Mouse (Mus musculus) midbrain, embryonic 11.5 days (tissue): ENCODE results near the gene Rab44. TPM values are rescaled to one million over a fixed set of nuclear protein-coding genes. Genes with fewer than 3 reads are reported as not detected.
"Not testable (repeated sequence)": the region's sequence is repeated elsewhere in the genome, so short reads cannot be mapped to it uniquely, and the experiment has no call there.

Source experiments
- ATAC-seq: fragments of 200-750 bp; cut with Nextera tagmentation; 2 replicates; pipeline ENCODE4 v1.8.0; 2017; ENCODE audit warnings: moderate TSS enrichment, moderate library complexity; ENCODE audit not compliant: low FRiP score
- DNase-seq: peaks from one replicate; pipeline ENCODE4 v3.0.0; 2015; ENCODE audit warnings: low spot score; ENCODE audit errors: missing footprints
- H3K27ac ChIP-seq: fragments of 300-500 bp; sonication (generic); 2 replicates; pipeline ENCODE4 v1.5.1; 2014; ENCODE audit warnings: low read depth, low read length
- H3K27me3 ChIP-seq: fragments of 300-500 bp; sonication (generic); 2 replicates; pipeline ENCODE4 v1.6.1; 2014; ENCODE audit warnings: mild to moderate bottlenecking, low read length, moderate library complexity, mixed read lengths; ENCODE audit not compliant: control insufficient read depth, insufficient read depth
- H3K36me3 ChIP-seq: fragments of 300-500 bp; sonication (generic); 2 replicates; pipeline ENCODE4 v1.6.1; 2014; ENCODE audit warnings: mild to moderate bottlenecking, low read length, moderate library complexity, mixed read lengths; ENCODE audit not compliant: control insufficient read depth, insufficient read depth
- H3K4me1 ChIP-seq: fragments of 300-500 bp; sonication (generic); 2 replicates; pipeline ENCODE4 v1.6.1; 2014; ENCODE audit warnings: low read length; ENCODE audit not compliant: control insufficient read depth, insufficient read depth
- H3K4me2 ChIP-seq: fragments of 300-500 bp; sonication (generic); 2 replicates; pipeline ENCODE4 v1.6.1; 2014; ENCODE audit warnings: mild to moderate bottlenecking, moderate library complexity
- H3K4me3 ChIP-seq: fragments of 300-500 bp; sonication (generic); 2 replicates; pipeline ENCODE4 v1.5.1; 2014; ENCODE audit warnings: low read depth, low read length
- H3K9ac ChIP-seq: fragments of 300-500 bp; sonication (generic); 2 replicates; pipeline ENCODE4 v1.6.1; 2014; ENCODE audit warnings: low read length
- H3K9me3 ChIP-seq: fragments of 300-500 bp; sonication (generic); 2 replicates; pipeline ENCODE4 v1.6.1; 2016; ENCODE audit warnings: low read length; ENCODE audit not compliant: control insufficient read depth
- WGBS: fragments of 180-500 bp; shearing (Covaris S2); extraction: QIAGEN DNeasy Blood & Tissue Kit; methylation state at CpG from one replicate; pipeline ENCODE4 v1.1.7; 2014; 5-methylcytosine and 5-hydroxymethylcytosine counted together
- polyA plus RNA-seq: library from polyadenylated mRNA; unstranded; fragments of >200 nt; fragmentation: Nextera tagmentation; extraction: Ambion mirVana; gene quantifications from 2 replicates; pipeline ENCODE4 v1.2.1, GENCODE M21; 2014

Rab44 gene
- polyA plus RNA-seq, result 0.22 and 0.44 TPM in 2 replicates

DNA sequence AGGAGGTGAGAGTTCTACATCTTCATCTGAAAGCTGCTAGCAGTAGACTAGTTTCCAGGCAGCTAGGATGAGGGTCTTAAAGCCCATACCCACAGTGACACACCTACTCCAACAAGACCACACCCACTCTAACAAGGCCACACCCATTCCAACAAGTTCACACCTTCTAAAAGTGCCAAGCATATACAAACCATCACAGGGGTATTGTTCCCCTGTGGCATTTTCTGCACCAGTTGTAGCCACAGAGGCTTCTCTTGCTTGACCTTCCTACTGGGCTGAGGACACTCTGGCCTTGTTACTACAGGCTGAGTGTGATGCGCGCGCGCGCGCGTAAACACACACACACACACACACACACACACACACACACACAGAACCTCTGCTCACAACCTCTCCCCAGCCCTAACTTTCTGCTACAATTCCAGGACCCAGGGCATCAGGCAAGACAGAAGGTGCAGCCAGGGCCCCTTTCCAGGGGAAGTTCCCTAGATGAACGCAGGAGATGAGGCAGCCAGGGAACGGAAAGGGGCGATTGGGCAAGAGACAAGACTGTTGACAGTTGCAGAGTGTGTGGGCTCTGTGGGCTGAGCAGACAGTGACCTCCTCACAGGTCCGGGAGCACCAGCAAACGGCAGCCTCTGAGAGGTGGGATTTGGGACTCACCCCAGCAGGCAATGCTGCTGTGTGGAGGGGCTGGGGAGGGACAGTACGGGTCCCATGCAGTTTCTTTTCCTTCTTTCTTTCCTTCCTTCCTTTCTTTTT is at the start of gene Rab44:
TSS of gene Rab44 (plus strand) at position 555 of the 762 bp plus-strand sequence.
- Histone ChIP-seq H3K4me2 (no peak within 1 kb of the TSS), H3K27me3 (no peaks in the 10 kb centered on the region), H3K4me3 (no peak within 1 kb of the TSS), H3K36me3 (no peaks in the 10 kb centered on the region), H3K9ac (no peak within 1 kb of the TSS), H3K4me1 (no peaks in the 10 kb centered on the region), H3K27ac (no peak within 1 kb of the TSS), H3K9me3 (no peaks in the 10 kb centered on the region)
- 96% methylated on average over 13 of the region's 13 CpGs for WGBS
- DNase-seq (peak; percentile 26), ATAC-seq (no peak)

- H3K9ac ChIP-seq, result no peak overlapping the region
- ATAC-seq (no peak), DNase-seq (peak; percentile 73)
- H3K4me3 ChIP-seq, result no peak overlapping the region
- H3K4me2 ChIP-seq, result no peak overlapping the region
- no peaks in the 10 kb centered on the region for H3K9me3 ChIP-seq
- no peak overlapping the region for H3K27ac ChIP-seq
- no peaks in the 10 kb centered on the region for H3K27me3 ChIP-seq
- WGBS, result 83% methylated on average over 21 of the region's 21 CpGs
- H3K36me3 ChIP-seq, result no peaks in the 10 kb centered on the region
- 0 out of 2 replicates have a peak, but pooled peaks cover 2% of the 10 kb centered on the region for H3K4me1 ChIP-seq
These were observed 48.6 kb upstream of the Rab44 start for GRCm38 (mm10) chr17:29065245-29065940.

GRCm38 (mm10) chr17:29065971-29066370 is 48.0 kb upstream of the Rab44 start:
- ATAC-seq (no peak), DNase-seq (no peak)
- Histone ChIP-seq H3K4me1 (0 out of 2 replicates have a peak, but pooled peaks cover 2% of the 10 kb centered on the region), H3K36me3 (no peaks in the 10 kb centered on the region), H3K9me3 (no peaks in the 10 kb centered on the region), H3K27ac (no peak overlapping the region), H3K27me3 (no peaks in the 10 kb centered on the region), H3K9ac (no peak overlapping the region), H3K4me2 (no peak overlapping the region), H3K4me3 (no peak overlapping the region)
- 93% methylated on average over 3 of the region's 3 CpGs for WGBS

DNA sequence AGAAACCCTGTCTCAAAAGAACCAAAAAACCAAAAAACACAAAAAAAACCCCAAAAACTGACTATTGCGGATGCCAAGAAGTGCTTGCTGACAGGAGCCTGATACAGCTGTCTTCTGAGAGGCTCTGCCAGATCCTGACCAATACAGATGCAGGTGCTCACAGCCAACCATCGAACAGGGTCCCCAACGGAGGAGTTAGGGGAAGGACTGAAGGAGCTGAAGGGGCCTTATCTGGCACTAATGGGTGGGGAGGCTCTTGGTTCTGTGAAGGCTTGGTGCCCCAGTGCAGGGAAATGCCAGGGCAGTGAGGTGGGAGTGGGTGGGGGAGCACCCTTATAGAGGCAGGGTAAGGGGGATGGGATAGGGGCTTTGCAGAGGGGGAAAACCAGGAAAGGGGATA is 46.5 kb upstream of the Rab44 start:
- not testable (repeated sequence) for H3K9ac ChIP-seq, H3K4me2 ChIP-seq, H3K4me1 ChIP-seq, H3K36me3 ChIP-seq, H3K27me3 ChIP-seq, H3K27ac ChIP-seq, H3K9me3 ChIP-seq, H3K4me3 ChIP-seq, ATAC-seq
- peak; percentile 69 for DNase-seq
- 94% methylated on average over 3 of the region's 3 CpGs for WGBS

DNA sequence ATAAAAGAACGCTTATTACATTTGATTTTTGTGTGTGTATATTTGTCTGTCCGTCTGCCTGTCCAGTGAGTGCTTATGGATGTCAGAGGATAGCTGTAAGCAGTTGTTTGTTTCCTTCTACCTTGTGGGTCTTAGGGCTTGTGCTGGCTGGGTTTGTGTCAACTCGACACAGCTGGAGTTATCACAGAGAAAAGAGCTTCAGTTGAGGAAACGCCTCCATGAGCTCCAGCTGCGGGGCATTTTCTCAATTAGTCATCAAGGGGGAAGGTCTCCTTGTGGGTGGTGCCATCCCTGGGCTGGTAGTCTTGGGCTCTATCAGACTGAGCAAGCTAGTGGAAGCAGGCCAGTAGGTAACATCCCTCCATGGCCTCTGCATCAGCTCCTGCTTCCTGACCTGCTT is 46.1 kb upstream of the Rab44 start:
- DNase-seq (no peak), ATAC-seq (no peak)
- no peaks in the 10 kb centered on the region for H3K27me3 ChIP-seq
- WGBS, result 49% methylated on average over 5 of the region's 5 CpGs
- H3K36me3 ChIP-seq, result no peaks in the 10 kb centered on the region
- H3K4me2 ChIP-seq, result no peak overlapping the region
- H3K9me3 ChIP-seq, result no peaks in the 10 kb centered on the region
- H3K27ac ChIP-seq, result no peak overlapping the region
- H3K4me1 ChIP-seq, result peaks cover 3% of the 10 kb centered on the region
- H3K9ac ChIP-seq, result no peak overlapping the region
- H3K4me3 ChIP-seq, result no peak overlapping the region

DNA sequence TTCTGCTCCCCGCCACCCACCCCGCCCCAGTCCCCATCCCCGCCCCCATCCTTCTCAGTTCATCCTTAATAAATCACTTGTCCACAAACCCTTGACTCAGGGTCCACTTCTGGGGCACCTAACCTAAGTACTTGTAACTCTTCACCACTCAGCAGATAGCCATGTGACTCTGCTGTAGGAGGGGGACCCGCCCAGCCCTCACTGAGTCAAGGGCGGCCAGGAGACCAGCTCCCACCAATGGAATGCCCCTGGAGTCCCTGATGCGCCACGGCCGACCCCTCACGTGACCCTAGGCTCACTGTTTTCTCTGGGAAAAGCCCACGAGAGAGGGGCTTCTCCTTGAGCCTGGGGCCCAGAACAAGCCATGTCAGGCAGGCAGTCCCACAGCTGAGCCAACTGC is 44.9 kb upstream of the Rab44 start:
- no peak overlapping the region for H3K4me3 ChIP-seq
- no peak overlapping the region for H3K4me2 ChIP-seq
- H3K9ac ChIP-seq, result no peak overlapping the region
- ATAC-seq, result no peak
- H3K27me3 ChIP-seq, result no peaks in the 10 kb centered on the region; the same call in 1 of the 2 replicates
- H3K27ac ChIP-seq, result no peak overlapping the region
- no peaks in the 10 kb centered on the region for H3K36me3 ChIP-seq
- 74% methylated on average over 10 of the region's 10 CpGs for WGBS
- no peaks in the 10 kb centered on the region for H3K9me3 ChIP-seq
- peaks cover 5% of the 10 kb centered on the region for H3K4me1 ChIP-seq
- DNase-seq, result peak; percentile 64

DNA sequence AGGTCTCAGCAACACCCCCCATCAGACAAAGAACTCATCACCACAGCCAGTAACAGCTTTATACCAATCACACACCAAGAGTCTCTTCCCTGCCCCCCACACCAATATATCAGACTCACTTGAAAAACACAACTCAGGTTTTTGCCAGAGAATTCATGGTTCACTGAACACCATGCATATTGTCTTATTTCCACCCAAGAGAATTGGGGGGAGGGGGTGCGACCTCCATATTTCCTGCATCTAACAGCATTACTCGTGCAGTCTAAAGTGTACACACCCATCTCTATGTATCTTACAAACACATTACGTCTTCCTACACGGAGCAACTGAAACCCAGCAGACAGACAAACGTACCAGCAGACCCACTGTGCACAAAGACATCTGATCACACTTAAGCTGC is 42.1 kb upstream of the Rab44 start:
- peak; percentile 53 for DNase-seq
- Histone ChIP-seq H3K36me3 (no peaks in the 10 kb centered on the region), H3K4me2 (no peak overlapping the region), H3K9me3 (no peaks in the 10 kb centered on the region), H3K4me3 (no peak overlapping the region), H3K9ac (no peak overlapping the region), H3K27me3 (no peaks in the 10 kb centered on the region; the same call in 1 of the 2 replicates), H3K4me1 (peaks cover 5% of the 10 kb centered on the region), H3K27ac (no peak overlapping the region)
- ATAC-seq, result no peak
- 85% methylated on average over 5 of the region's 5 CpGs for WGBS

DNA sequence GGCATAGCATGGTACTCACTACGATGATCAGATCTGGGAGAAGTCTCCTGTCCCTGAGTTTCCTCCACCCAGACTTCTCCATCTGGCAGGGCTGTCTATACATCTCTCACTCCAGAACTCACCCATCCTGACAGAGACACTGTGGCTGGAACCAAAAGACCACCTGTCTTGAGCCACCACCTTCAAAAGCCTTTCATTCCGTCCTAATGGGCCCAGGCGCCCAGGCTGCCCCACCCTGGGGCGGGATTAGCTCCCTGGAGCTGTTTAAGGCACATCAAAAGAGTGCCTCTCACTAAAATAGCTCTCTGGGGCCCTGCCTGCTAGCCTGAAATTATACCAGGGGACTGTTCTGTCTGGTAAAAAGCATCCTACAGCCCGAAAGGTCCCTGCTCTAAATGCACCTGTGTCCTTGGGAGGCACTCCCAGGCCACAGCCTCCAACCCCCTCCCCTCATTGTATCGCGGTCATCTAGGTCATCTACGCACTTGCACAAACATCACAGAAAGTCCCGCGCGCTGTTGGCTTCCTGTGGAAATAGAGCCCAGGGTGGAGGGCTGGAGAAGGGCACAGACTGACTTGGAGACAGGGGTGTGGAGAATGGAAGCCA is 41.1 kb upstream of the Rab44 start:
- Histone ChIP-seq H3K27ac (no peak overlapping the region), H3K9ac (no peak overlapping the region), H3K4me3 (no peak overlapping the region), H3K4me2 (no peak overlapping the region), H3K9me3 (no peaks in the 10 kb centered on the region), H3K27me3 (no peaks in the 10 kb centered on the region; the same call in 1 of the 2 replicates), H3K36me3 (no peaks in the 10 kb centered on the region), H3K4me1 (peaks cover 5% of the 10 kb centered on the region)
- 27% methylated on average over 11 of the region's 11 CpGs for WGBS
- ATAC-seq (no peak), DNase-seq (peak; percentile 77)

- Histone ChIP-seq H3K27me3 (no peaks in the 10 kb centered on the region; the same call in 1 of the 2 replicates), H3K36me3 (no peaks in the 10 kb centered on the region), H3K9ac (no peak overlapping the region), H3K27ac (no peak overlapping the region), H3K4me3 (no peak overlapping the region), H3K4me1 (peaks cover 7% of the 10 kb centered on the region), H3K9me3 (no peaks in the 10 kb centered on the region), H3K4me2 (no peak overlapping the region)
- peak; percentile 69 for DNase-seq
- 60% methylated on average over 5 of the region's 5 CpGs for WGBS
- ATAC-seq, result no peak
These were observed 40.6 kb upstream of the Rab44 start for GRCm38 (mm10) chr17:29073313-29073712.
